Mouse (Mus musculus): Measurements from ENCODE around the gene Vwa3a. TPM values are rescaled to one million over a fixed set of nuclear protein-coding genes. Genes with fewer than 3 reads are reported as not detected.

The Vwa3a gene
- polyA plus RNA-seq, 1 experiment from 2014 or later, result 0.21 TPM

GRCm38 (mm10) chr7:120839786-120840185 lies 100.7 kb downstream of the Vwa3a start:
- ATAC-seq (ENCODE audit: low FRiP score, low TSS enrichment) (no peak), DNase-seq (ENCODE audit: low spot score) (no peak)
- no peaks in the 10 kb centered on the region for H3K36me3 ChIP-seq (ENCODE audit: control insufficient read depth, insufficient read depth, low read length)
- no peak overlapping the region for H3K4me3 ChIP-seq (ENCODE audit: low read depth, low read length)
- no peak overlapping the region for H3K9ac ChIP-seq (ENCODE audit: low read length)
- H3K4me1 ChIP-seq (replicated peaks; ENCODE audit: control insufficient read depth, insufficient read depth), result no peaks in the 10 kb centered on the region; the same call in 1 of the 2 replicates
- TF ChIP-seq EP300 (optimal IDR thresholded peaks at IDR 0.05) (no peak), CTCF (IDR thresholded peaks at IDR 0.05; ENCODE audit: low read depth) (no peak)
- no peaks in the 10 kb centered on the region for H3K27me3 ChIP-seq (ENCODE audit: control insufficient read depth, insufficient read depth, low read length)
- H3K27ac ChIP-seq (replicated peaks), result no peak overlapping the region
- no peak overlapping the region for H3K4me2 ChIP-seq (replicated peaks; ENCODE audit: low read depth)
- WGBS, result 87% methylated on average over 2 of the region's 2 CpGs
- H3K9me3 ChIP-seq (ENCODE audit: control insufficient read depth, low read length), result no peaks in the 10 kb centered on the region

- H3K27ac ChIP-seq (replicated peaks), result peak within 1 kb of the TSS; percentile 99
- peak; percentile 95 for ATAC-seq (ENCODE audit: low FRiP score, low TSS enrichment)
- TF ChIP-seq EP300 (optimal IDR thresholded peaks at IDR 0.05) (peak; percentile 15), CTCF (IDR thresholded peaks at IDR 0.05; ENCODE audit: low read depth) (peak; percentile 67)
- peak within 1 kb of the TSS; percentile 79 for H3K4me2 ChIP-seq (replicated peaks; ENCODE audit: low read depth)
- H3K27me3 ChIP-seq (ENCODE audit: control insufficient read depth, insufficient read depth, low read length), result no peaks in the 10 kb centered on the region
- peak within 1 kb of the TSS; percentile 95 for H3K9ac ChIP-seq (ENCODE audit: low read length)
- WGBS, result 3% methylated on average over 34 of the region's 35 CpGs
- H3K36me3 ChIP-seq (ENCODE audit: control insufficient read depth, insufficient read depth, low read length), result 0 out of 2 replicates have a peak, but pooled peaks cover 2% of the 10 kb centered on the region
- peak; percentile 94 for DNase-seq (ENCODE audit: low spot score)
- H3K9me3 ChIP-seq (ENCODE audit: control insufficient read depth, low read length), result no peaks in the 10 kb centered on the region
- peak within 1 kb of the TSS; percentile 82 for H3K4me3 ChIP-seq (ENCODE audit: low read depth, low read length)
- no peaks in the 10 kb centered on the region; the same call in 1 of the 2 replicates for H3K4me1 ChIP-seq (replicated peaks; ENCODE audit: control insufficient read depth, insufficient read depth)
Measured at GRCm38 (mm10) chr7:120842345-120843036, 103.4 kb downstream of the Vwa3a start, which contains the start of gene Eef2k. Gene Eef2k (plus strand): TSS chr7:120842831.

- TF ChIP-seq CTCF (IDR thresholded peaks at IDR 0.05; ENCODE audit: low read depth) (no peak), EP300 (optimal IDR thresholded peaks at IDR 0.05) (no peak)
- under 1% methylated on average over 40 of the region's 40 CpGs for WGBS
- no peaks in the 10 kb centered on the region for H3K27me3 ChIP-seq (ENCODE audit: control insufficient read depth, insufficient read depth, low read length)
- DNase-seq (ENCODE audit: low spot score) (peak; percentile 90), ATAC-seq (ENCODE audit: low FRiP score, low TSS enrichment) (peak; percentile 81)
- no peaks in the 10 kb centered on the region; the same call in 1 of the 2 replicates for H3K4me1 ChIP-seq (replicated peaks; ENCODE audit: control insufficient read depth, insufficient read depth)
- H3K27ac ChIP-seq (replicated peaks), result peak overlapping the region; percentile 99
- H3K4me2 ChIP-seq (replicated peaks; ENCODE audit: low read depth), result peak overlapping the region; percentile 79
- peak overlapping the region; percentile 95 for H3K9ac ChIP-seq (ENCODE audit: low read length)
- H3K9me3 ChIP-seq (ENCODE audit: control insufficient read depth, low read length), result no peaks in the 10 kb centered on the region
- H3K36me3 ChIP-seq (ENCODE audit: control insufficient read depth, insufficient read depth, low read length), result 0 out of 2 replicates have a peak, but pooled peaks cover 2% of the 10 kb centered on the region
- peak overlapping the region; percentile 82 for H3K4me3 ChIP-seq (ENCODE audit: low read depth, low read length)
Measured at GRCm38 (mm10) chr7:120843037-120843621, 104.0 kb downstream of the Vwa3a start.

- H3K27ac ChIP-seq (replicated peaks), result peak overlapping the region; percentile 99
- WGBS, result 3% methylated on average over 16 of the region's 16 CpGs
- H3K9me3 ChIP-seq (ENCODE audit: control insufficient read depth, low read length), result no peaks in the 10 kb centered on the region
- no peaks in the 10 kb centered on the region for H3K27me3 ChIP-seq (ENCODE audit: control insufficient read depth, insufficient read depth, low read length)
- peak overlapping the region; percentile 79 for H3K4me2 ChIP-seq (replicated peaks; ENCODE audit: low read depth)
- TF ChIP-seq CTCF (IDR thresholded peaks at IDR 0.05; ENCODE audit: low read depth), result no peak
- no peaks in the 10 kb centered on the region; the same call in 1 of the 2 replicates for H3K4me1 ChIP-seq (replicated peaks; ENCODE audit: control insufficient read depth, insufficient read depth)
- ATAC-seq (ENCODE audit: low FRiP score, low TSS enrichment) (no peak), DNase-seq (ENCODE audit: low spot score) (peak; percentile 32)
- 0 out of 2 replicates have a peak, but pooled peaks cover 2% of the 10 kb centered on the region for H3K36me3 ChIP-seq (ENCODE audit: control insufficient read depth, insufficient read depth, low read length)
- H3K4me3 ChIP-seq (ENCODE audit: low read depth, low read length), result peak overlapping the region; percentile 82
- H3K9ac ChIP-seq (ENCODE audit: low read length), result peak overlapping the region; percentile 95
Measured at GRCm38 (mm10) chr7:120843852-120844435, 104.8 kb downstream of the Vwa3a start.

GRCm38 (mm10) chr7:120844689-120845088 lies 105.6 kb downstream of the Vwa3a start:
- H3K4me3 ChIP-seq (ENCODE audit: low read depth, low read length), result peak overlapping the region; percentile 82
- DNase-seq (ENCODE audit: low spot score) (peak; percentile 50), ATAC-seq (ENCODE audit: low FRiP score, low TSS enrichment) (no peak)
- no peaks in the 10 kb centered on the region for H3K27me3 ChIP-seq (ENCODE audit: control insufficient read depth, insufficient read depth, low read length)
- H3K27ac ChIP-seq (replicated peaks), result peak overlapping the region; percentile 99; the same call in 1 of the 2 replicates
- no peaks in the 10 kb centered on the region for H3K9me3 ChIP-seq (ENCODE audit: control insufficient read depth, low read length)
- peak overlapping the region; percentile 95 for H3K9ac ChIP-seq (ENCODE audit: low read length)
- 0 out of 2 replicates have a peak, but pooled peaks cover 2% of the 10 kb centered on the region for H3K36me3 ChIP-seq (ENCODE audit: control insufficient read depth, insufficient read depth, low read length)
- TF ChIP-seq EP300 (optimal IDR thresholded peaks at IDR 0.05) (no peak), CTCF (IDR thresholded peaks at IDR 0.05; ENCODE audit: low read depth) (no peak)
- H3K4me2 ChIP-seq (replicated peaks; ENCODE audit: low read depth), result peak overlapping the region; percentile 79
- 30% methylated on average over 9 of the region's 9 CpGs for WGBS
- no peaks in the 10 kb centered on the region; the same call in 1 of the 2 replicates for H3K4me1 ChIP-seq (replicated peaks; ENCODE audit: control insufficient read depth, insufficient read depth)

All from stomach, postnatal 0 days (tissue).